ENCODE assay signal across 22 mouse cellular contexts in the genomic region with DNA sequence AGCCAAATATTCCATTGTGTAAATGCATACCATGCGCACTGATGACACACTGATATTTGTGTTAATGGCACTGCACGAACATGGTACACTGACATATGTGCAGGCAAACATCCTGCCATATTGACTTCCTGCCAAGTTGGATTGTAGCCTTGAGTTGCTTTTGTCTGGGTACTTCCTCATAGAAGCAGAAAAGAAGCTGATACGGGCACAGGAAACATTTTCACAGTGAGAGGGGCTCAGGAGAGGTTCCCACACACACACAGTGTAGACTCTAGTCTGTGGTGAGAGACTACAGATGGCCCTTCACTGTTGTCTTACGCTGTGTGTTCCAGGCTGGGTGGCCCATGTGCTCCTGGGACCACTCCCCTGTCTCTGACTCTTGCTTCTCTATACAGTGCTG. TPM values are rescaled to one million over a fixed set of nuclear protein-coding genes. Genes with fewer than 3 reads are reported as not detected.
DNase-seq lines count a peak whose midpoint lies in the region; ATAC-seq and TF ChIP-seq lines count a peak whose summit lies in the region.
"Had no signal": no experiment of that assay in that cellular context is flagged by ENCODE, and none has a peak within 500 bp of the region (broad histone marks: within the 10 kb centered on the region; RNA-seq: fewer than 3 reads in every experiment).

No protein-coding gene starts in this region.

- DNase-seq in left cerebral cortex, postnatal 14 days (ENCODE audit: low spot score in 2 of 2): peak; percentile 12 to 30
- DNase-seq in left cerebral cortex, postnatal 25 days (ENCODE audit: low spot score in 2 of 2): no peak
- DNase-seq in 416B (ENCODE audit: low read depth) (peak; percentile 24), MEL (ENCODE audit: low read depth, low spot score) (peak; percentile 92)
- peak; percentile 13 for DNase-seq in forebrain, postnatal 0 days
- no peak for DNase-seq in gastrocnemius, postnatal 36 days
- no peak for DNase-seq in kidney, adult 11 months
- DNase-seq: adrenal gland, postnatal 10 days; cerebellum, postnatal 14 days; embryo, embryonic 11 days; heart, postnatal 36 days; layer of hippocampus, postnatal 36 days; right cerebral cortex, postnatal 25 days; thymus, postnatal 14 days had no signal

- no peaks in the 10 kb centered on the region for H3K27me3 ChIP-seq in MEL (ENCODE audit: control insufficient read depth in 1 of 2, insufficient read depth in 2 of 2, low read length in 2 of 2)
- H3K27me3 ChIP-seq in forebrain, postnatal 0 days (ENCODE audit: insufficient read depth, low read length): no peaks in the 10 kb centered on the region
- H3K27me3 ChIP-seq: intestine, embryonic 15.5 days; neural tube, embryonic 15.5 days had no signal

- H3K4me2 ChIP-seq in forebrain, postnatal 0 days (ENCODE audit: low read depth): no peak overlapping the region
- H3K4me2 ChIP-seq: hindbrain, embryonic 14.5 days; intestine, embryonic 15.5 days; neural tube, embryonic 15.5 days had no signal

- peak in 1 of 2 experiments; percentile 25; a peak in 2 of 4 replicates for TF ChIP-seq EP300 in MEL (IDR thresholded peaks at IDR 0.05; ENCODE audit: low read depth in 1 of 2, low read length in 2 of 2)

- no peak for ATAC-seq in forebrain, postnatal 0 days
- ATAC-seq: activated CD4-positive, CD25-positive, alpha-beta regulatory T cell, adult 4 months; intestine, embryonic 15.5 days; midbrain, embryonic 16.5 days had no signal

- peaks cover 0 to 6% of the 10 kb centered on the region in 2 experiments; a peak in 2 of 4 replicates for H3K36me3 ChIP-seq in MEL (ENCODE audit: control insufficient read depth in 1 of 2, insufficient read depth in 2 of 2, low read length in 2 of 2)
- H3K36me3 ChIP-seq in forebrain, postnatal 0 days (ENCODE audit: insufficient read depth): no peaks in the 10 kb centered on the region
- H3K36me3 ChIP-seq: heart, embryonic 10.5 days; intestine, embryonic 15.5 days; neural tube, embryonic 15.5 days had no signal

- peak overlapping the region; percentile 54; the same call in 1 of the 2 replicates for H3K27ac ChIP-seq in MEL (ENCODE audit: control insufficient read depth, low read depth, low read length)
- no peak overlapping the region for H3K27ac ChIP-seq in forebrain, postnatal 0 days (ENCODE audit: low read depth, low read length)
- H3K27ac ChIP-seq: heart, embryonic 10.5 days; hindbrain, embryonic 14.5 days; intestine, embryonic 15.5 days; liver, embryonic 14.5 days; neural tube, embryonic 15.5 days had no signal

- 58% methylated on average over 4 of the region's 4 CpGs for whole genome bisulfite sequencing in forebrain, postnatal 0 days

- 0 out of 2 replicates have a peak overlapping the region, but pooled peaks have one; percentile 6 for H3K9ac ChIP-seq in MEL (ENCODE audit: control insufficient read depth, low read depth, low read length, poor library complexity, severe bottlenecking)
- H3K9ac ChIP-seq in forebrain, postnatal 0 days: no peak overlapping the region
- H3K9ac ChIP-seq: hindbrain, embryonic 14.5 days; intestine, embryonic 15.5 days; liver, embryonic 14.5 days; neural tube, embryonic 15.5 days had no signal

- no peaks in the 10 kb centered on the region for H3K9me3 ChIP-seq in MEL (replicated peaks; ENCODE audit: insufficient read depth, low read length)
- H3K9me3 ChIP-seq in forebrain, postnatal 0 days (ENCODE audit: low read length): no peaks in the 10 kb centered on the region
- H3K9me3 ChIP-seq: heart, embryonic 10.5 days; intestine, embryonic 15.5 days had no signal

- no peak overlapping the region for H3K4me3 ChIP-seq in MEL (ENCODE audit: control insufficient read depth in 1 of 2, insufficient read depth in 1 of 2, low read depth in 2 of 2, low read length in 2 of 2)
- no peak overlapping the region for H3K4me3 ChIP-seq in forebrain, postnatal 0 days (ENCODE audit: low read depth, low read length)
- H3K4me3 ChIP-seq: heart, embryonic 10.5 days; intestine, embryonic 15.5 days; neural tube, embryonic 15.5 days had no signal

- peaks cover 0 to 20% of the 10 kb centered on the region in 2 experiments; a peak in 2 of 4 replicates for H3K4me1 ChIP-seq in MEL (ENCODE audit: control insufficient read depth in 1 of 2, insufficient read depth in 2 of 2, low read length in 2 of 2)
- H3K4me1 ChIP-seq in forebrain, postnatal 0 days (ENCODE audit: insufficient read depth): no peaks in the 10 kb centered on the region
- H3K4me1 ChIP-seq: intestine, embryonic 15.5 days had no signal

- TF ChIP-seq RAD21 in MEL (IDR thresholded peaks at IDR 0.05; ENCODE audit: low read depth, low read length): no peak

- intact Hi-C loops in left cerebral cortex, postnatal 14 days (cut with DNase I): no loop called here
- intact Hi-C loops in left cerebral cortex, postnatal 25 days (cut with DNase I): no loop called here
- intact Hi-C loops in gastrocnemius, postnatal 36 days (cut with DNase I): no loop called here

- TF ChIP-seq CTCF in MEL (IDR thresholded peaks at IDR 0.05 in 2 of 3, conservative IDR thresholded peaks at IDR 0.05 in 1 of 3; ENCODE audit: control insufficient read depth in 1 of 3, insufficient read depth in 1 of 3, low read depth in 2 of 3, low read length in 3 of 3, poor library complexity in 1 of 3, severe bottlenecking in 1 of 3): no peak
- TF ChIP-seq CTCF in forebrain, postnatal 0 days (IDR thresholded peaks at IDR 0.05; ENCODE audit: low read depth): no peak

- no peaks in the 10 kb centered on the region for H3K79me2 ChIP-seq in MEL (ENCODE audit: control insufficient read depth, insufficient read depth, low read length, poor library complexity)

- TF ChIP-seq POLR2A in MEL (IDR thresholded peaks at IDR 0.05; ENCODE audit: control insufficient read depth in 1 of 2, insufficient read depth in 1 of 2, low read depth in 1 of 2, low read length in 2 of 2, poor library complexity in 1 of 2): no peak

TF ChIP-seq in MEL, 35 proteins besides CTCF, POLR2A, EP300 and RAD21:
- TF ChIP-seq GATA1 (IDR thresholded peaks at IDR 0.05; ENCODE audit: low read depth, low read length) (0 out of 2 replicates have a peak, but pooled peaks have one; percentile 20), TBP (IDR thresholded peaks at IDR 0.05; ENCODE audit: low read depth, low read length) (0 out of 2 replicates have a peak, but pooled peaks have one; percentile 27), ETS1 (IDR thresholded peaks at IDR 0.05; ENCODE audit: low read depth, low read length) (peak; percentile 64), SIN3A (IDR thresholded peaks at IDR 0.05; ENCODE audit: low read length) (no peak; the same call in 1 of the 2 replicates), MAFK (IDR thresholded peaks at IDR 0.05; ENCODE audit: borderline replicate concordance, low read depth, low read length) (no peak)

RNA-seq across cellular contexts. Expression of a gene that starts 15.9 kb away (rescaled TPM):
- 10 to 100 TPM; 34.4 to 34.9 TPM for total RNA-seq in left cerebral cortex, postnatal 14 days (2021)
- 10 to 100 TPM; 33.0 to 37.0 TPM for total RNA-seq in left cerebral cortex, postnatal 25 days (2021)
- 17.4 and 19.9 TPM in 2 replicates for total RNA-seq in MEL (2012; rRNA removed)
- 10 to 100 TPM in 1 of 2 experiments, not detected in 1; 17.8 TPM for polyA plus RNA-seq in MEL (2012; ENCODE audit: insufficient read depth in 1 of 2, insufficient read length in 2 of 2, low read depth in 1 of 2, low replicate concordance in 2 of 2, missing spikeins in 1 of 2)
- 27.8 and 29.9 TPM in 2 replicates for total RNA-seq in forebrain, postnatal 0 days (2014; rRNA removed)
- 13.9 and 14.9 TPM in 2 replicates for polyA plus RNA-seq in forebrain, postnatal 0 days (2015; fragmentation: Nextera tagmentation; extraction: Ambion mirVana)
- total RNA-seq in gastrocnemius, postnatal 36 days (2021): 10 to 100 TPM; 23.5 to 27.8 TPM

RNA-seq across cellular contexts. Expression of a gene that starts 53.4 kb away (rescaled TPM):
- total RNA-seq in left cerebral cortex, postnatal 14 days (2021): 10 to 100 TPM; 71.2 to 75.7 TPM
- 10 to 100 TPM; 65.3 to 78.4 TPM for total RNA-seq in left cerebral cortex, postnatal 25 days (2021)
- total RNA-seq in MEL (2012; rRNA removed): not detected in 2 replicates
- under 1 TPM in 1 of 2 experiments, not detected in 1; 0.18 TPM for polyA plus RNA-seq in MEL (2012; ENCODE audit: insufficient read depth in 1 of 2, insufficient read length in 2 of 2, low read depth in 1 of 2, low replicate concordance in 2 of 2, missing spikeins in 1 of 2)
- total RNA-seq in forebrain, postnatal 0 days (2014; rRNA removed): 26.1 and 27.6 TPM in 2 replicates
- polyA plus RNA-seq in forebrain, postnatal 0 days (2015; fragmentation: Nextera tagmentation; extraction: Ambion mirVana): 2.7 and 3.0 TPM in 2 replicates
- not detected for total RNA-seq in gastrocnemius, postnatal 36 days (2021)
- total RNA-seq: heart, postnatal 36 days; megakaryocyte-erythroid progenitor cell, adult 5-6 weeks had no signal

Comparison
In these comparisons a context has a peak if more than half of its experiments do, and no peak if none do; other contexts are left out.
1. DNase-seq: peak in left cerebral cortex, postnatal 14 days (2 of 2), 416B (single experiment), MEL (single experiment) and forebrain, postnatal 0 days (single experiment); none in left cerebral cortex, postnatal 25 days (0 of 2), gastrocnemius, postnatal 36 days (0 of 2) and kidney, adult 11 months (single experiment).
2. RNA of a gene that starts 53.4 kb away (total RNA-seq): 65.3 to 78.4 TPM in left cerebral cortex, postnatal 25 days, 71.2 to 75.7 TPM in left cerebral cortex, postnatal 14 days and 26.1 to 27.6 TPM in forebrain, postnatal 0 days; not detected in MEL and not detected in gastrocnemius, postnatal 36 days; every median in the first group is over 10 times any median in the second.